Mouse (Mus musculus) skeletal muscle tissue, adult 2 months (tissue): ENCODE data around the gene Degs2.

ENCODE experiments used
- DNase-seq: peaks from one replicate; pipeline ENCODE4 v3.0.0-alpha.2; 2012; ENCODE audit warnings: low read depth, low spot score

The Degs2 gene

DNA sequence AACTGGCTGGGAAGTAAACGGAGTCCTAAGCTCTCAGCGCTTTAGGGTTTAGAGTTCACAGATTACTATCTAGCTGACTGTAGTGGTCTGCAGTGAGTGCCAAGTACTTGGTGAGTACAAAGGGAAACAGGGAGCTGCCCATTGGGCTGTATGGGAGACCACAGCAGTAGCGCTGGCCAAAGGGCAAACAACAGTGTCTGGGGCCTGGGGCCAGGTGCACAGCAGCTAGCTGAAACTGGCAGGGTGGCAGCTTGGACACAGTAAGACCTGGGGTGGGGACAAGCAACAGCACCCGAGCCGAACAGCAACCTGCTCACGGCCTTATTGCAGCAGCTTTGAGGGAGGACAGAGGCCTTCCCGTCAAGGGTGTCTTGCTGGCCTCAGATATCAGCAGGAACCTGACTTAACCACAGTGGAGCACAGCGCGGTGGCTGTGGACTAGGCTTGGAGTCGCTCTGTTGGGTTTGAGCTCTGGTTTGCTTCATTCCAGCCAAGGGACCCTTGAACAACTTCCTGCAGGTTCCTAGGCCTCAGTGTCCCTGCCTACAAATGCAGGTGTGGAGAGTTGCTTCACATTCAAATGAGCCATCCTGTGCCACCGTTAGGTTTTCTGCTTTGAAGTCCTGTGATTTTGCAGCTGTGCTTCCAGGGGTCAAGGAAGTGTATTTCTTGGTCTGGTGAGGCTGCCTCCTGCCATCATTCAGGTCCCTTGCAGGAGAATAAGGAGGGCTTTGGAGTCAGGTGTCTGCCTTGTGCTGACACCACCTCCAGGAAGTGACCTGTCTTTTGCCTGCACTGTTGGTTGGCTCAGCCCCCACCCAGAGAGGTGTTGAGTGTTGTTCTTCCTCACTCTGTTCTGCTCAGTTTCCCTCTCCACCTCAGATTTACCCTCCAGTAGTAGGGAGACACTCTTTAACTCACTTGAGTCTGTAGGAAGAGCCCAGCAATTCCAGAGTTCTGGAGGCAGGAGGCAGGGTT lies 48.5 kb downstream of the Degs2 start:
- no peak for DNase-seq

GRCm38 (mm10) chr12:108651053-108651660 lies 51.0 kb downstream of the Degs2 start:
- peak; percentile 60 for DNase-seq

- no peak for DNase-seq
Observed at GRCm38 (mm10) chr12:108647784-108648183, 54.3 kb downstream of the Degs2 start.

DNA sequence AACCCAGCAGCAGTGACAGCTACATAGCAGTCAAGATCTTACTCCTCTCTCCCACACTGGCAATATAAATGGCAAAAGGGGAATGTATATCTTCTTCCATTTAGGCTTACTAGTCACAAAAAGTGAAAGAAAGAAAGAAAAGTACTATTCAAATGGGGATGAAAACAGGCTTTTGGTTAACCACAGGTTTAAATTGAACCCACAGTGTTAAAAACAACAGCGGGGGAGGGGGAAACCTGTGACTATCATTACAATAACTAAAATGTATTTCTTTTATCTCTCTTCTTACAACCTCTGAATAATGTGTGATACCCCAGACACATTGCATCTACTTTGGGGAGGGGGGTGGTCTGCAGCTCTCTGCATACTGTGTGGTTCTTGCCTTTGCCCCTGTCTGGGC lies 55.9 kb downstream of the Degs2 start:
- DNase-seq = no peak

GRCm38 (mm10) chr12:108642019-108642418 lies 60.1 kb downstream of the Degs2 start:
- DNase-seq = no peak

DNA sequence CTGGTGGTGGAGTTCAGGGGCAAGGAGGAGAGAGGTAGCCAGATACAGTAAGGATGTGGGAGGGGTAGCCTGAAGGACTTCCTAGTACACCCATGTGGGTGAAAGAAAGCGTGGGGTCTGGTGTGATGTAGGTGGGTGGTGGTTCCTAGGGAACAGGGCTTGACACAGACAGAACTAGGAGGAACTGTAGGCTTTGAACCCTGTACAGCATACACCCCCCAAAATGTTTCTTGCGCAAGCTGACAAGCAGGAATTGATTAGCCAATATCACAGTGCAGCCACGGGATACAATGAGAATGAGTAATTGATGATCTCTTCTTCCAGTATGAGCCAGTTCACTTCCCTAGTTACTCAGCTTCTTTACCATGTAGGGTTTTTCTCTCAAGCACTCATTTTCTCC lies 63.0 kb downstream of the Degs2 start:
- no peak for DNase-seq

DNA sequence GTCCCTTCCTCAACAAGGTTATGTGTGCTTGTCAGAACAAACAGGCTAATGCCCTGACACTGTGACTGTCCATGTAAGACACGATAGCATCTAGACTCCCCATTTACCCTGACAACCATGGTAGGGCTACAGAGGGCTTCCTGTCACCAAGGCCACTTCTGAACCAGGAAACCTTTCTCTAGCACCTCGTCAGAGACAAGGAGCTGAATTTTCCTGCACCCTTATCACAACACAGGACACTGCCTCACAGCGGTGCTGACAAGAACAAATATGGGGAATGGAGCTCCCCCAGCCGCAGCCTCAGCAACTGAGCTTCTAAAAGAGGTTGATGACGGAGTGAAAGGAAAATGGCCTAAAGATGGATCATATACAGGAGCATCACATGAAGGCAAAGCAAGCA lies 64.7 kb downstream of the Degs2 start:
- no peak for DNase-seq

DNA sequence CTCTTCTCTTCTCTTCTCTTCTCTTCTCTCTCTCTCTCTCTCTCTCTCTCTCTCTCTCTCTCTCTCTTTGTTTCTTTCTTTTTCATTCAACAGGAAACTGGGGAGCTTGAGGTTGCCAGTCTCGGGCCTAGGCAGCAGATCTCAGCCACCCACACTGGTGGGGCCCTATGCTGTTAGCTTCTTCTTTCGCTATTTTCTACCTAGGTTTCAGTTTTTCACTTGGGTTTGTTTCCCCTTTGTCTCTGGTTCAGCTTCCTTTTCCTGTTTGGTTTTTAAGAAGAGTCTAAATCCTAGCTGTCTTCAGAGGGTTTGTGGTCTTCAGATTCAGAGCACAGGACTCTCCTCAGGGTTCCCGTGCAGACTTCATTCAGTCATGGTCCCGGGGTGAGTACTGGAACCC lies 66.6 kb downstream of the Degs2 start:
- no peak for DNase-seq

DNA sequence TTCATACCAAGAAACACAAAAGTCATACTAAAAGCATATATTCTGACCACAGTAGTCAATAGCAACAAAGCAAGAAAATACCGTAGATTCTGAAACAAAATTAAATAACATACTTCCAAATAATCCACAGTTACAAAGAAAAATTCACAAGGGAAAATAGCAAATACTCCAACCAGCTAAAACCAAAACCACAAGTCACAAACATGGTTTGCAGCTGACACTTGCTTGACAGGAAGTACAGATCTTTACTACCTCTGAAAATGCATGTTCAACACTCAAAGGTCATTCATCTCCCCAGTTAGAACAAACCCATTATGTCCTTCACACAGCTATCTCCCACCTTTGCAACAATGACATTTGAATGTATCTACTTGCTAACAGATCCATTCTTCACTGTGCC lies 68.1 kb downstream of the Degs2 start:
- no peak for DNase-seq

GRCm38 (mm10) chr12:108632501-108632900 lies 69.6 kb downstream of the Degs2 start:
- no peak for DNase-seq

DNA sequence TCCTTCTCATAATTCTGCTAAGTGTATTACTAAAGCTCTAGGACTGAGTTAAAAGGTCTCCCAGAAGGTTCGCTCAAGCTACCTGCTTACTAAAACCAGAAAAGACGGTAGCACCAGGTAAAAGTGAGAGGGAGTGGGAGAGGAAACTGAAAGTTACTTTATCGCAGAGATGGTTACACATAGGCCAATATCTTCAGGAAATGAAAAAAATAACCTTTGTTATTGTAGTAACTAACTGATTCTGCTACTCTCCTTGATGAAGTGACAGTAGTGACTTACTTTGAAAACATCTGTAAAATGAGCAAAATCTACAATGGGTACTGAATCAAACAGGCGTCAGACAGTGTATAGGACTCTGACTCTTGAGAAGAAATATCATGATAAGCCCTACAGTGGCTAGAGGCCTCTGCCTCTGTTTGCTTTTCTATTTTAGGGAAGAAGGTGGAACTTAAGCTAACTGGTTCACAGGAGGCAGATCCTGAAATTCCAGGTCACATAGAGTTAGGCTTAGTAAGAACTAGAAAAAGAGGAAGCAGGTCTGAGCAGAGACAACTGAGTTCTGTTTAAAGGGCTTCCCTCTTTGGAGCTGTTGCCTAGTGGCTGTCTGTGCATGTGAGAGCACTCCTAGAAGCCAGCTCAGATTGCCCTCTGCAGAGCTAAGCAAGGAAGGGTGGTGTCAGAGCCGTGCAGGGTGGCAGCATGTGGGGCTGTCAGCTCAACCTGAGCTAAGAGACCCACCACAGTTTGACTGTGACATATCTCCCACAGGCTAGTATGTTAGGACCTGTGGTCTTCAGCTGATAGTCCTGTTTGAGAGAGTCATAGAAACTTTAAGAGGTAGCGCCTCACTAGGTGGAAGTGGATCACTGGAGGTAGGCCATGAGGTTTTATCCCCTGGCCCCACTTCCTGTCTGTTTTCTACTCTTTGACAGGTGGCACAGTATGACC lies 71.1 kb downstream of the Degs2 start:
- DNase-seq = no peak

DNA sequence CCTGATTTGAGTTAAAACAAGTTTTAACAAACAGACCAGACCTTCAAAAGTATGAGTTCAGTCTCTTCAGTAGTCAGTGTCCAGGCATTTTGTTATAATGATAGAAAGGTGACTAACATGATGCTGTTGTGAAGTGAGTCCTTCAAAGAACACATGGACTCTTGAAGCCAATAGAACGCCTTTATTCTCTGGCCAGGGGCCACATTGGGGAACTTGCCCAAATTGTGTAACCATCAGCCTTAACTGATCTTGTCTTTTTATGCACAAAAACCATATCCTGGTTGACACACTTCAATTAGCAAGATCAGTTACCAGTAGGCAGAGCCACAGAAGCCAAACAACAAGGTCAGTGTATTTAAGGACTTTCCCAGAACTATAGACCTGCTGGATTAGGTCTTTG lies 72.6 kb downstream of the Degs2 start:
- no peak for DNase-seq
